Mouse (Mus musculus) heart, postnatal 25 days (tissue): ENCODE results near the gene Tdpoz3. TPM values are rescaled to one million over a fixed set of nuclear protein-coding genes. Genes with fewer than 3 reads are reported as not detected.
"Not testable (repeated sequence)": the region's sequence is repeated elsewhere in the genome, so short reads cannot be mapped to it uniquely, and the experiment has no call there.

Source experiments
- DNase-seq: peaks from one replicate; pipeline ENCODE4 v3.0.0; 2022; ENCODE audit warnings: low spot score
- intact Hi-C: fragments of 180-260 bp; cut with DNase I; formaldehyde crosslinking; loops from one replicate; pipeline ENCODE4 v1.15.1; 2025
- total RNA-seq, 2 experiments: library from RNA; stranded (reverse); gene quantifications; 2 replicates each; pipeline ENCODE4 v1.2.3; 2021

The Tdpoz3 gene
- total RNA-seq, result not detected

GRCm38 (mm10) chr3:93825720-93826119 is at the start of gene Tdpoz3:
TSS of gene Tdpoz3 (plus strand) at chr3:93826020.
- intact Hi-C loops, result not testable (repeated sequence)

GRCm38 (mm10) chr3:93796098-93796497 is 29.7 kb upstream of the Tdpoz3 start, which contains the start of gene Tdpoz4:
TSS of gene Tdpoz4 (plus strand) at chr3:93796398.
- intact Hi-C loops, DNase-seq: not testable (repeated sequence)

More at GRCm38 (mm10) chr3:93825720-93826119, at the start of gene Tdpoz3:
- not testable (repeated sequence) for DNase-seq

DNA sequence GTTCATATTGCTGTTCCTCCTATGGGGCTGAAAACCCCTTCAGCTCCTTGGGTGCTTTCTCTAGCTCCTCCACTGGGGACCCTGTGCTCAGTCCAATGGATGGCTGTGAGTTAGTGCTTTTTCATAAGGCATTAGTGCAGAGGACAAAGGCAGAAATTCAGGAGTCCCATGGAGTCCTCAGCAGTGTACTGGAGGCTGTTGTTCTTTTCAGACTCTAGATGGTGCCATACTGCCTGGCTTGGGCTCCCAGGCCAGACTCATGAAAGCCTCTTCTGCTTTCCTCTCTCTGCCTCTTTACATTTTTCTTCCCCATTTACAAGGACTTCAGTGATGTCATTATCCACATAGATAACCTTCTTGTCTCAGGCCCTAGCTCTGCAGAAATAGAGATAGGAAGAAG is 12.5 kb upstream of the Tdpoz3 start:
- intact Hi-C loops, result loop anchor here (5.0 kb wide), 1 partner anchor 201 kb away; no protein-coding TSS in a partner anchor
- not testable (repeated sequence) for DNase-seq

DNA sequence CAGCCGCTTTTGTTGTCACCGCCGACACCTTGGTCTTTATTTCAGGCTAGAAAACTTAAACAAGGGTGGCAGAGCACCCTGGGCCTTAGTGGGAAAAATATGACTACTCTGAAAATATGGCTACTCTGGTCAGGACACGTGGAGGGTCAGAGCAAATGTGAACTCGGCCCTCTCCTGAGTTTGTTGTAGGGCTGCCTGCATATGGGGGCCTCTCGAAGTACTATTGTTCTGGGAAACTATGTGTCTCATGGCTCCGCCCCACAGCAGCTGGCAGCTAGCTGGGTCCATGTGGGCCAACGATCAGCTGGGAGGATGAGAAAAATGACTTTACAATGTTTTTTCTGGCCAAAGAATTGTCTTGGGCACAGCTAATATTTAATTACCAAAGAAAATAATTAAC is 33.1 kb downstream of the Tdpoz3 start:
- intact Hi-C loops, DNase-seq: not testable (repeated sequence)

- intact Hi-C loops, DNase-seq: not testable (repeated sequence)
Observed at GRCm38 (mm10) chr3:93870635-93871034, 44.8 kb downstream of the Tdpoz3 start.

Other genes starting within 250 kb of the Tdpoz3 start
- gene Tdpoz2, start 173.3 kb upstream of the Tdpoz3 start, total RNA-seq, result not detected
- not detected for gene Tdpoz1, start 149.7 kb upstream of the Tdpoz3 start, total RNA-seq
- not detected for gene Gm37596, start 132.9 kb upstream of the Tdpoz3 start, total RNA-seq
- gene Gm5773, start 53.0 kb upstream of the Tdpoz3 start, total RNA-seq, result not detected
- not detected for gene Tdpoz4, start 29.6 kb upstream of the Tdpoz3 start, total RNA-seq
- gene Gm9117, start 117.5 kb downstream of the Tdpoz3 start, total RNA-seq, result not detected
- gene Tdpoz5, start 135.3 kb downstream of the Tdpoz3 start, total RNA-seq, result not detected
- not detected for gene Gm9125, start 228.9 kb downstream of the Tdpoz3 start, total RNA-seq
- not detected for gene Gm10697, start 246.6 kb downstream of the Tdpoz3 start, total RNA-seq